Mouse (Mus musculus) heart, adult 2 months (tissue): ENCODE results near the gene Tbxas1.

Experiments used
- CTCF ChIP-seq: fragments of 200-600 bp; IDR thresholded peaks from 2 replicates; pipeline ENCODE4 v1.8.1; 2022; ENCODE audit warnings: antibody characterized with exemption, mild to moderate bottlenecking, moderate library complexity
- POLR2A ChIP-seq: fragments of 200-500 bp; IDR thresholded peaks from 2 replicates; pipeline ENCODE4 v1.6.1; 2011; ENCODE audit warnings: mild to moderate bottlenecking, low read depth, low read length, control low read depth; ENCODE audit not compliant: insufficient read depth

- TF ChIP-seq CTCF = no peak
- no peak for TF ChIP-seq POLR2A
Observed at GRCm38 (mm10) chr6:38840780-38841179, 34.4 kb upstream of the Tbxas1 start.
